Comparison of ENCODE assay signal across 17 mouse cellular contexts in the genomic region with DNA sequence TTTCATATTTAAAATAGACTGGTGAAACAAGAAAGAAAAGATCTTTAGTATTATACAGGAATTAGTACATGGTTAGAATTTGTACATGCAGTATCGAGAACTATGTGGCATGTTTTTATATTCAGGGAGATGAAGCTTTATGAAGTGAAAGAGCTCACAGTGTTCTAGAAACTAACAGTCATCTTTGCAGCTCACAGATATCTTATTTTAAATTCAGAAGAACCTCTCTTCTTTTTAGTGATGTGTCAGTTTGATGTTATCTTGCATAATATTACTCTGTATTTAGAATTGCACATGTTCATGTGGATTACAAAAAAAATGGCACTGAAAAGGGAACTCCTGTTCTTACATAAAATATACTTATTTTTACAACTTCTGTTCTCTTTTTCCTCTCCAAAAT.
"Had no signal": no experiment of that assay in that cellular context is flagged by ENCODE, and none has a peak within 500 bp of the region (broad histone marks: within the 10 kb centered on the region; RNA-seq: fewer than 3 reads in every experiment).

No protein-coding gene starts in this region.

- DNase-seq: left cerebral cortex, postnatal 4 days; liver; liver, embryonic 13.5 days; liver, postnatal 0 days; lung, adult 18-20 months; lung, adult 2 months; lung, embryonic 14.5 days; lung, postnatal 10 days; lung, postnatal 14 days; lung, postnatal 36 days; lung, postnatal 4 days; midbrain, embryonic 14.5 days had no signal

- ATAC-seq: liver, embryonic 12.5 days; liver, postnatal 0 days; lung, postnatal 0 days; midbrain, embryonic 13.5 days; midbrain, embryonic 15.5 days; midbrain, embryonic 16.5 days had no signal
